Mouse (Mus musculus) spleen, adult 2 months (tissue): Measurements from ENCODE around the gene Slc16a3. TPM values are rescaled to one million over a fixed set of nuclear protein-coding genes. Genes with fewer than 3 reads are reported as not detected.

Source experiments
- DNase-seq, 2 experiments: peaks; one replicate each; pipeline versions ENCODE4 v3.0.0 to v3.0.0-alpha.2; 2012 to 2021; ENCODE audit warnings: low spot score in 2 of 2, low read depth in 1 of 2
- H3K27ac ChIP-seq: fragments of 200-500 bp; 2 replicates; pipeline ENCODE4 v1.5.1; 2012; ENCODE audit warnings: low read length, inconsistent platforms; ENCODE audit not compliant: insufficient read depth
- H3K27me3 ChIP-seq: fragments of 200-500 bp; 2 replicates; pipeline ENCODE4 v1.6.1; 2012; ENCODE audit warnings: mild to moderate bottlenecking, moderate library complexity, low read length, inconsistent platforms; ENCODE audit not compliant: control insufficient read depth, insufficient read depth
- H3K36me3 ChIP-seq: fragments of 200-500 bp; 2 replicates; pipeline ENCODE4 v1.6.1; 2012; ENCODE audit warnings: mild to moderate bottlenecking, low read length, inconsistent platforms; ENCODE audit not compliant: control insufficient read depth, insufficient read depth
- H3K4me1 ChIP-seq: fragments of 200-500 bp; 2 replicates; pipeline ENCODE4 v1.6.1; 2011; ENCODE audit warnings: inconsistent platforms; ENCODE audit not compliant: control insufficient read depth, insufficient read depth, insufficient read length
- H3K4me3 ChIP-seq: fragments of 200-500 bp; 2 replicates; pipeline ENCODE4 v1.5.1; 2011; ENCODE audit warnings: mild to moderate bottlenecking, inconsistent platforms; ENCODE audit not compliant: insufficient read depth, insufficient read length; ENCODE audit errors: extremely low read depth
- CTCF ChIP-seq: fragments of 200-500 bp; IDR thresholded peaks from 2 replicates; pipeline ENCODE4 v1.5.1; 2011; ENCODE audit warnings: mild to moderate bottlenecking, inconsistent platforms; ENCODE audit not compliant: insufficient read depth, insufficient read length, insufficient replicate concordance; ENCODE audit errors: extremely low read depth
- POLR2A ChIP-seq: fragments of 200-500 bp; IDR thresholded peaks from 2 replicates; pipeline ENCODE4 v1.6.1; 2011; ENCODE audit warnings: low read depth, low read length, inconsistent platforms
- WGBS: fragments of 180-500 bp; shearing (Covaris S2); methylation state at CpG from one replicate; pipeline ENCODE4 v1.1.7; 2018; 5-methylcytosine and 5-hydroxymethylcytosine counted together
- polyA plus RNA-seq: library from polyadenylated mRNA; depleted of rRNA; stranded (reverse); fragments of >200 nt; gene quantifications from 2 replicates; pipeline ENCODE4 v1.2.3, GENCODE M21; 2012

Gene Slc16a3
- polyA plus RNA-seq, 1 experiment, result 16.1 TPM

DNA sequence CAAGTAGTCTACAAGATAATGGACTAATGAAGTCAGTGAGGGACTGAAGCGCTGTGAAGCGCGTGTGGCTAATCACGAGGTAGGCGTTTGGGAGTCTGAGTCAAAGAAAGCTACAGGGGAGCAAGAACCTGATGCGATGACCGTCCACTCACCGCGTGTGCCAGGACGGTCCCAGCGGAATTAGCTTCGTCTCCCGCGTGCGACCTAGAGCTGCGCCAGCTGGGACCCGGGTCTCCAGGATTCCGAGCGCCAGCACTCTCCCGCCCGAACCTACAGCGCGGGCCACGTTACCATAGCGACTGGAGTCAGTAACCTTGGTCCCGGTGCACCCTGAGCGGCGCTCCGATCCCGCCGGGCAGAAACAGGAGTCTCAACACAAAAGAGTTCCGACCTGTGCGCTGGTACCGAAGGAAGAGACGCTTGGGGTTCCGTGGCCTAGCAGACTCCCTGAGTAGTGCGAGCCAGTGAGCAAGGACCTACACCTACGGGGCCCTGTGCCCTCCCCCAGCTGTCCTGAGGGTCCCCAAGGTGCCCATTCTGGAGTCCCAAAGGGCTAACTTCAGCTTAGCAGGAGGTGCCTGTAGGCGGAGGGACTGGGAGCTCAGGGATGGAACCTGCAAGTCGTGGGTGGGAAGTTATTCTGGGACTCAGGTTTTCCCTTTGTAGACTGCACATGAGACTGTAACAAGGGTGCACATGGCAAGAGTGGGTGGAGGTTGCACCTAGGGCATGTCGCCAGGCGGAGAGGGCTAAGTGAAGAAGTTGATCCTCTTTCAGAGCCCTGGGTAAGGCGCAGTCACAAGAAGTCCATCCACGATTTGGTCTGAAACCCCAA lies 15.5 kb upstream of the Slc16a3 start, which contains the start of gene Ccdc57:
Gene Ccdc57, minus strand, starts transcription at position 309 of the 835 bp plus-strand sequence.
- WGBS, result 12% methylated on average over 44 of the region's 44 CpGs
- H3K36me3 ChIP-seq, result no peaks in the 10 kb centered on the region
- H3K4me1 ChIP-seq, result peaks cover 4% of the 10 kb centered on the region; the same call in 1 of the 2 replicates
- no peaks in the 10 kb centered on the region for H3K27me3 ChIP-seq
- TF ChIP-seq POLR2A (no peak), CTCF (no peak)
- H3K27ac ChIP-seq, result no peak within 1 kb of the TSS
- DNase-seq, result peak; percentile 66 to 69
- H3K4me3 ChIP-seq, result peak within 1 kb of the TSS; percentile 80

DNA sequence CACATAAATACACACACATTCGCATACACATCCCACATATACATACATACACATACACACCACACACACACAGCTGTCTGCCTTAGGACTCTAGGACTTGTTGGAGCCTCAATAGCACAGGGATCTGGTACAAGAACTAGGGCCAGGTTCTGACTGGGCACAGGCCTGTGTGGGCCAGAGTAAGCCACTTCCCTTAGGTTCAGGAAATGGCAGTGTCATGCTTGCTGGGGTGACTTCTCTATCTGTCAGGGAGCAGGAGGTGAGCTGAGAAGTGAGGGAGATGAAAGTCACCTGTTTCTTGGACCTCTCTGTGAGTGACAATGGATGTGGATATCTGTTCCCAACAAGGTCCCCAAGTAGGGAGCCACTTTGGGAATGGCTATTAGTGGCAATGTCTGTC lies 10.3 kb upstream of the Slc16a3 start:
- H3K36me3 ChIP-seq, result no peaks in the 10 kb centered on the region
- TF ChIP-seq POLR2A, result no peak
- no peak for TF ChIP-seq CTCF
- no peak overlapping the region for H3K4me3 ChIP-seq
- peaks cover 1% of the 10 kb centered on the region; the same call in 1 of the 2 replicates for H3K4me1 ChIP-seq
- no peak for DNase-seq
- WGBS, result 83% methylated on average over 1 of the region's 1 CpGs
- no peak overlapping the region for H3K27ac ChIP-seq
- no peaks in the 10 kb centered on the region for H3K27me3 ChIP-seq

DNA sequence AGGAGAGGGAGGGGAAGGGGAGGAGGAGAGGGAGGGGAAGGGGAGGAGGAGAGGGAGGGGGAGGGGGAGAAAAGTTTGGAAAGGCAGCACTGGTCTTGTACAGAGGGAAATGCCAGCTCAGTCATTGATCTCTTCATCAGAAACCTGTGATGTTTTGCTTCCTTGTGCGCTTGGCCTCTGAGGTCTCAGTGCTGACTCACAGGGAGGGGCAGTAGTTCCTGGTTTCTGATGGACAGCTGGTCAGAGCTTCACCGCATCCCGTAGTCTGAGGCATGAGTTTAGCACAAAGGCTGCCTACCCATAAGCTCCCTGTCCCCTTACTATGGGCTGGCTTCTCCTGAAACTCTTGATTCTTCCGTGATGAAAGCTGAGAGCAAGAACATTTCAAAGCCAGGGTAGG lies 9.5 kb upstream of the Slc16a3 start:
- Histone ChIP-seq H3K27me3 (no peaks in the 10 kb centered on the region), H3K36me3 (no peaks in the 10 kb centered on the region), H3K27ac (no peak overlapping the region), H3K4me3 (no peak overlapping the region), H3K4me1 (no peaks in the 10 kb centered on the region)
- TF ChIP-seq CTCF, result no peak
- no peak for TF ChIP-seq POLR2A
- 28% methylated on average over 4 of the region's 4 CpGs for WGBS
- DNase-seq, result no peak

DNA sequence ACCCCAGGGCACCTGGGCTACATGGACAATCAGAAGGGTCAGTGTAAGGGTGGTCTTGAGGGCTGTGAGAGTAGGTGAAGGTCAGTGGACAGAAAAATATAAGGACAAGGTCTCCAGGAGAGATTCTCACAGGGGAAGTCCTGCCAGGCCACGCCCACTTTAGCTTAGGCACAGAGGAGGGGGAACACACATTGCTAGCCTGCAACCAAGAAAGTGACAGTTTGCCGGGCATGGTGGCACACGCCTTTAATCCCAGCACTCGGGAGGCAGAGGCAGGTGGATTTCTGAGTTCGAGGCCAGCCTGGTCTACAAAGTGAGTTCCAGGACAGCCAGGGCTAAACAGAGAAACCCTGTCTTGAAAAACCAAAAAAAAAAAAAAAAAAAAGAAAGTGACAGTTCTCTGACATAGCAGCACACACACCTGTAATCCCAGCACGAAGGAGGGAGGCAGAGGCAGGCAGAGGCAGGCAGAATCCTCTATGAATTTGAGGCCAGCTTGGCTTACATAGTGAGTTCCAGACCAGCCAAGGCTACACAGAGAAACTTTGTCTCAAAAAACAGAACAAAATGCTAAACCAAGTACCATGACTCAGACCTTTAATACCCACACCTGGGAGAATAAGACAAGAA lies 8.5 kb upstream of the Slc16a3 start:
- WGBS, result 42% methylated on average over 6 of the region's 6 CpGs
- DNase-seq, result no peak
- Histone ChIP-seq H3K36me3 (no peaks in the 10 kb centered on the region), H3K4me1 (no peaks in the 10 kb centered on the region), H3K27me3 (no peaks in the 10 kb centered on the region), H3K27ac (no peak overlapping the region; the same call in 1 of the 2 replicates), H3K4me3 (no peak overlapping the region)
- TF ChIP-seq CTCF (no peak), POLR2A (no peak)

- Histone ChIP-seq H3K27me3 (no peaks in the 10 kb centered on the region), H3K4me3 (no peak overlapping the region), H3K4me1 (no peaks in the 10 kb centered on the region), H3K27ac (no peak overlapping the region), H3K36me3 (no peaks in the 10 kb centered on the region)
- WGBS, result 65% methylated on average over 6 of the region's 6 CpGs
- no peak for DNase-seq
- TF ChIP-seq CTCF (no peak), POLR2A (no peak)
Measured at GRCm38 (mm10) chr11:120940959-120941358, 7.3 kb upstream of the Slc16a3 start.

DNA sequence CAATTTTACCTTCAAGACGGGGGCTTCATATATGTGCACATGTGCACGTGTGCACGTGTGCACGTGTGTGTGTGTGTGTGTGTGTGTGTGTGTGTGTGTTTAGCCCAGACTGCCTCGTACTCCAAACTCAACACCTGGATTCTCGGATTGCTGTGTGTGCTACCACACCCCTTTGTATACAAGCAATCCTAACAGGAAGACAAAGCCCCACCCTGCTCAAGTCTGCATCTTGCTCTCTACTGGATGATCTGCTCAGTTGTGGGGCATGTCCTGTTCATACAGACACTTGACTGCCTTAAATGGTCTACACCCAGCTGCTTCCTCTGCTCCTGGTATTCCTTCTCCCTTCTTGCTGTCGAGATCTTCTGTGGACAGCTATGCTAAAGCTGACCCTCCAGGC lies 3.0 kb upstream of the Slc16a3 start:
- no peaks in the 10 kb centered on the region for H3K36me3 ChIP-seq
- H3K27ac ChIP-seq, result no peak overlapping the region
- H3K27me3 ChIP-seq, result 0 out of 2 replicates have a peak, but pooled peaks cover 6% of the 10 kb centered on the region
- no peak for DNase-seq
- TF ChIP-seq POLR2A (no peak), CTCF (no peak)
- 87% methylated on average over 7 of the region's 7 CpGs for WGBS
- peaks cover 4% of the 10 kb centered on the region; the same call in 1 of the 2 replicates for H3K4me1 ChIP-seq
- no peak overlapping the region for H3K4me3 ChIP-seq
